Mouse (Mus musculus) liver, embryonic 14.5 days (tissue): ENCODE results near the gene Anapc11.

Source experiments
- CTCF ChIP-seq: IDR thresholded peaks from 2 replicates; pipeline ENCODE4 v1.5.1; 2016; ENCODE audit warnings: antibody characterized with exemption, low read depth, control low read depth
- EP300 ChIP-seq: IDR thresholded peaks from 2 replicates; pipeline ENCODE4 v1.6.1; 2016; ENCODE audit warnings: antibody characterized with exemption, low read depth

DNA sequence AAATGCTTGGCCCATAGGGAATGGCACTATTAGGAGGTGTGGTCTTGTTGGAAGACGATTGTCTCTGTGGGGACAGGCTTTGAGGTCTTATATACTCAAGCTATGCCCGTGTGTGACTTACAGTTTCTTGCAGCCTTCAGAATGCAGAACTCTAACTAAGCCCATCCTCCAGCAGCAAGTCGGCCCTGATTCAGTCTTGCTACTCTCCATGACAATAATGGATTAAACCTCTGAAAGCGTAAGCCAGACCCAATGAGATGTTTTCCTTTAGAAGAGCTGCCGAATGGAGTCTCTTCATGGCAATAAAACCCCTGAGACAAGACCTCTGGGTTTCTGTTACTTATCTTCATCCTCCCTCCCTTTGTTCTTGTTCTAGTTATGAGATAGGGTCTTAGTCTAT lies 36.6 kb downstream of the Anapc11 start:
- TF ChIP-seq CTCF = no peak
- TF ChIP-seq EP300 = no peak
